Mouse (Mus musculus) left cerebral cortex, adult 8-10 months (tissue): ENCODE data around the gene Akt2. TPM values are rescaled to one million over a fixed set of nuclear protein-coding genes. Genes with fewer than 3 reads are reported as not detected.

Source experiments
- DNase-seq, 2 experiments: peaks; one replicate each; pipeline ENCODE4 v3.0.0; 2022; ENCODE audit warnings: low spot score in 2 of 2
- total RNA-seq, 4 experiments: library from RNA; stranded (reverse); gene quantifications; 2 replicates each; pipeline ENCODE4 v1.2.4; 2022

The Akt2 gene
- total RNA-seq, 4 experiments from 2014 or later = 98.3 to 115 (median 109) TPM

DNA sequence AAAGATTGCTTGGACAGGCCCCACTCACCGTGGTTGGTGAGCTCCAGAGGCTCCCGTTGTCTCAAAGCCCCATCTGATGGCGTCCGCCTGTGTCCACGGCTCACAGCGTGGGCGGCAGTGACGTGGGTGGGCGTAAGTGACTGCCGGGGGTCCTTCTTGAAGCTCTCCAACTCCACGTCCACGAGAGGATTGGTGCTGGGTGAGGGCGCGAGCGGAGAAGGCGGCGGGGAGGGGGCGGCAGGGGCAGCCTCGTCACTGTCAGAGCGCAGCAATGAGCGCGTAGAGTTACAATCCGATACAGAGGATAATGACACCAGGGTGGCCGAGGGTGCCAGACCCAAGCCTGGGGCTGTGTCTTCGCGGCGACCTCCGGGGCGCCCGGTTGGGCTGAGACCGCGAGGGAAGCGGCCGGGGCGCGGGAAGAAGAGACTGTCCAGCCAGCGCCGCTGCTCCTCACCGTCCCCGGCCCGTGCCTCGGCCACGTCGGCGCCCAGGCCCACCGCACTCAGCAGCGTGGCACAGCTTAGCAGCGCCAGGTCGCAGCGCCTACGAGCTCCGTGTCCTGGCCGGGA lies 66.6 kb downstream of the Akt2 start:
- DNase-seq = no peak

DNA sequence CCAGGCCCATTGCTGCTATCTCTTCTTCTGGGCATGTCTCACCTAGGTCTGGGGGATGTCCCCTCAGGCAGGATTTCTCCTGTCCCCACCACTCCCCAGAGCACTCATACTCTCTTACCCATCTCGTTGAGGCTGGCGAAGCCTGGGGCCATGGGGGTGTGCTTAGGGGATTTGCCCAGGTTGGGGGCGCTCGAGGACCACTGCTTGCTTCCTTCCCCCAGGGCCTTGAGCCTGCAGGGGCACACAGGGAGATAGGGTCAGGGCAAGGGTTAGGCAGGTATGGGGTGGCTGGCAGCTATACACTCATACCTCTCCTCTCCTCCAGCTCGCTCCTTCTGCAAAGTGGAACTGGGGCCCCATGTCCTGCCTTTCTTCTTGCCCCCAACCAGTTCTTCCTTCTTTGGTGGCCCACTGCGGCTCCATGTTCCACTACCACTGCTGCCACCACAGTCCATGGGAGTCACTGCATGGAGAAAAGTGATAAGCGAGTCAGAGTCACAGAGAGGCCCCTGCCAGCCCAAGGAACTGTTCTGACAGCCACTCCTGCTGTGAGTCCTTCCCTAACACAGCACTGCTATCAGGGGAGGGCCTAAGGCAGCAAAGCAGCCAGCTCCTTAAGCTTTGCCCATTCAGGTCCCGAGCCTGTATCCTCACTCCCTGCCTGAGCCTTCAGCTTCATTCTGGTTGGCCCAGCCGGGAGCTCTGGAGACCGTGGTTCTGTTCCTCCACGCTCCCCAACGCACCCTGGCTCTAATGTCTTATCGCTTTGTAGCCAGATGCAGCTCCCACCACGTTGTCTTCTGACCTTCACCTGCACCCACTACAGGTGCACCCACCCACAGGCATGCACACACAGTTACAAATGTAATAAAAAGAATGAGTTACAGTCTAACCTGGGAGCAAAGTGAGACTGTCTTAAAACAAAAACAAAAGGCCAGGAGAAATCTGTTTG lies 67.6 kb downstream of the Akt2 start:
- no peak for DNase-seq

DNA sequence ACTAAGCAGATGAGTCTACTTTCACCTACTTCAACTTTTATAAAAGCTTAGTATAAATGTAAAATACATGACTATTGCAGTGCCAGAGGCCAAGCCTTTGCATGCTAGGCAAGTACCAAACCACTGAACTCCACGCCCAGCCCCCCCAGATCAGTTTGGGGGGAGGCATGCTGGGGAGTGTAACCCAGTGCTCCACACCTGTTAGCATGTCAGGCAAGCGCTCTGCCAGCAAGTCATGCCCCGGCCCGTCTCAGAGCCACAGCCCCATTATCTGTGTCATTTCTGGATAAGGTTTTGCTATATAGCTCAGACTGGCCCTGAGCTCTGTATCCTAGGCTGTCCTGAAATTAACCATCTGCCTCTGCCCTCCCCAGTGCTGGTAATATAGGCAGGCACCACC lies 70.7 kb downstream of the Akt2 start:
- DNase-seq = no peak

DNA sequence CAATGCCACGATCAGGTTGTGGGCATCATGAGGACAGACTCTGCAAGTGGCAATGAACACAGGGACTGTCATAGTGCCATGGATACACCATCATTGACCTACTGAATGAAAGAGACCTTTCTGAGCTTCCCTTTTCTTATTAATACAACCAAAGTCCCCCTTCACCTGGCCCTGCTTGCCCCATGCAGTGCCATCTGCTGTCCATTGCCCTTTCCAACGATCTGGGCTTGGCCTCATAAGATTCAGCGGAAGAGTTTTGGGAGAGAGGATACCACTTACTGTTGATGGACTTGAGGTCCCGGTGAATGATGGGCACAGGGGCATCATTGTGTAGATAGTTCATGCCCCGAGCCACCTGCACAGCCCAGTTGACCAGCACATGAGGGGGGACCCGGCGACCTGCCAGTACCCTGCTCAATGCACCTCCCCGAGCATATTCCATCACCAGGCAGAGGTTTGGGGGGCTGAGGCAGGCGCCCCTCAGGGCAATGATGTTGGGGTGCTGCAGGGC lies 81.8 kb downstream of the Akt2 start:
- DNase-seq = no peak

DNA sequence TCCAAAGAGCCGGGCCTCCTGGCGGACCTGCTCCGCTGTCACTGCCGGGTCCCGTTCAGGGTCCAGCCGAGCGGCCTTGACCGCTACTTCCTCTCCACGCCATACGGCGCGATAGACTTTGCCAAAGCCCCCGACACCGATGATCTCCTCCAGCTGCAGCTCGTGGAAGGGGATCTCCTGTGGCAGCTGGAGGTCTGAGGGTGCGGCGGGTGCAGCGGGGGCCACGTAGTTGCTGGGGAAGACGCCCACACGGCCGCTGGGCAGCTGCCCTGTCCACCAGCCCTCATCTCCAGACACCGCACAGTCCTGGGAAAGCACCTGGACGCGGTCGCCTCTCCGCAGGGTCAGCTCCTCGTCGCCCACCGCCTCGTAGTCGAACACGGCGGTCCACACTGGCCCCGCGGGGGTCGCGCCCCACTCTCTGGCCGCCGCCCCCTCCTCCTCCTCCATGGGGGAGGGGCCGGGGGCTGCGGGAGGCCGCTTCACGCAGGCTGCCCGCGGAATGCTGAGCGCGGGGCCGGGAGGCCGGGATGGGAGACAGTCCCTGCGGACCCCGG lies 82.3 kb downstream of the Akt2 start:
- no peak for DNase-seq

DNA sequence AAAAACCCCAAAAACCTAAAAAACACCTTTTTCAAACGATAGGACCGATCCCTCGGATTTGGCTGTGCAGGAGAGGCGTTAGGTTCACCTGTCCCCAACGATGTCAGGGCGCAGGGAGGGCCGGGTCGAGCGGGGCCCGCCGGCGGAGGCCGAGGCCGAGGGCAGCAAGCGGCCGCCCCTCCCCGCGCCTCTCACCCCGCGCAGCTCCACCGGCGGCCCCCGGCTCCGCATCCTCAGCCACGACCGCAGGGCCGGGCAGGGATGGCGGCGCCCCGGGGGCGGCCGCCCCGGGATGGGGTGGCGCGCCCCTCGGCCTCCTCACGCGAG lies 82.8 kb downstream of the Akt2 start:
- no peak for DNase-seq

DNA sequence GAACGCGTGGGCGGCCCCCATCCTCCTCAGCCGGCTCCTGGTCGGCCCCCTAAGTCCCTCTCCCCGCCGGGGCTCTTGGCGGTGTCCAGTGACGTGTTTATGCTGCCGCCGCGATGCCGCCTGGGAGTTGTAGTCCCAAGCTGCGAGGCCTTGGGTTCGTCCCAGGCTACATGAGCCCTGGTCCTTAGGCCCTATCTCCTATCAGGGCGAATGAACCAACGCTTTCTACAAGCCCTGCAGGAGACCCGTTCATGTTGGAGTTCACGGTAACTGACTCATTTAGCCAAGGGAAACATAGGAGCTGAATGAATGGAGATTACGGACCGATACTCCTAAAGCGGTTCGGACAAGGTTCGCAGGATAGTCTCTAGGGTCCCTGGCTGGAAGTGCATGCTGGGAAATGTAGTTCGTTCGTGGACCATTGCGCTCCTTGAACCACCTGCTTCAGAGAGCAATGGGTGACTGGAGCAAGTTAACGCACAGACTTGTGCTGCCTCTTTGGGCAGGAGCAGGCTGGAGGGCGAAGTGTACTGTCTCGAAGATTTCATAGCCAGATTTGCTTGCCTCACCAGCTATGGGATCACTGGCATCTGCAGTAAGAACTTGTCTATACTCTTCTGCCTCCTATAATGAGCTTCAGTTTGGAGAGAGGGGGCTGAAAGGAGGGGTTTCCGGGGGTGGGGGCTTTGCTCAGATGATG lies 83.3 kb downstream of the Akt2 start, which contains the start of gene Map3k10:
TSS of gene Map3k10 (minus strand) at position 77 of the 700 bp plus-strand sequence.
- DNase-seq = peak; percentile 93 to 96

DNA sequence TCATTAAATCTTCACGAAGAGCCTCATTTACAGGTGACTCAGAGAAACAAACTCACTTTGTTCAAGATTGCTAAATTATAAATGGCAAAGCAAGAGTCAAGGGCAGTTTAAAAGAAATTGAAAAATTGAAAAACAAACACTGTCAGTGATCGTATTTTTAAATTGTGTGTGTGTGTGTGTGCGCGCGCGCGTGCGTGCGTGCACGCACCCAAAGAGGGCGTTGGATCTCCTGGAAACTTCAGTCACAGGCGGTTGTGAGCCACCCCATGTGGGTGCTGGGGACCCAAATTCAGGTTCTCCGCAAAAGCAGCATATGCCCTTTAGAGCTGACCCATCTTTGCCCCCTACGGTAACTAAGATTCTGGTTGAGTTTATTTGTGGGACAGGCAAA lies 83.9 kb downstream of the Akt2 start:
- no peak for DNase-seq

DNA sequence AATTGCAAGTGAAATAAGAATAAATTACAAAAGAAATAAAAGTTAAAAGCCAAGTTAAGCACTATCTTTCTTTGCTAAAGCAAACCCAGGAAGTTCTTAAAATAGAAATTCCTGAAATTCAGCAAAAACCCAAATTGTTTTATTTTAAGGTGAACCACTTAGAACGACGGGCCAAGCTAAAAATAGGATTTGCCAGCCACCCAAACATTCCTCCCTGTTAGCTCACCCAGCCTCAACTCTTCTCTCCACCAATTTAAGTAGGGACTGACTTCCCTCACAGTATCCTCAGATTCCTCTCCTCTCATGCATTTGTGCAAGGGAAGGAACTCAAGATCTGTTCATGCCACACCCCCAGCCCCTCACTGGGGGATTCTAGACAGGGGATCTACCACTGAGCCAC lies 91.9 kb downstream of the Akt2 start:
- no peak for DNase-seq

DNA sequence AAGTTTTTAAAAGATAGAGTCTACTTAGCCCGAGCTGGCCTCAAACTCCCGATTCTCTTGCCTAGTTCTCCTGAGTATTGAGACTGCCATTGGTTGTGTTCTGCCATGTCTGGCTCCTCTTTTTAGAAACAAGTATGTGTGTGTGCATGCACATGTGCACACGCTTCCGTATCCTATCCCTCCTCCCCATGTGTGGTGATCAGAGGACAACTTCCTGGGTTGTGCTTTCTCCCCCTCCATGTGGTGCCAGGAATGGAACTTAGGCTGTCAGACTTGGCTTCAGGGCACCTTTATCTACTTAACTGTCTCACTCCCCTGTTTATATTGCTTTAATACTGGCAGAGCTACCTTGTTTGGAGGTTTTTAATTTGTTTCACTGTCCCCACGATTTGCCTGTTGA lies 93.9 kb downstream of the Akt2 start:
- no peak for DNase-seq

DNA sequence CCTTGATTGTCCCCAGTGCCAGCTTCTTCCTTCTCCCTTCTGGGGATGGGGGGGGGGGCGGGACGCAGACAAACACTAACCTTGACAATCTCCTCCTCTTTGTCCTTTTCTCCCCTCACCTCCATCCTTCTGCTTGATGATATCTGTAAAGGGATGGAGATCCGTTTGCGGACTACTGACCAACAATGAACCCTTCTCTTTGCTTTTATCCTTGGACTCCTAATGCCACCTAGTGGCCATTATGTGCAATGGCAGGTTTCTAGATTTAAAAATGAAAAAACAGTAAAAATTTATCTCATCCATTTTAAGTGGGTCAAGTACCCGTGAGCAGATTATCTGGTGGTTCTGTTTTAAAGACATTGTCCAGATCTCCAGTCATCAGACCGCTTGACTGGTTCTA lies 94.3 kb downstream of the Akt2 start:
- no peak for DNase-seq

DNA sequence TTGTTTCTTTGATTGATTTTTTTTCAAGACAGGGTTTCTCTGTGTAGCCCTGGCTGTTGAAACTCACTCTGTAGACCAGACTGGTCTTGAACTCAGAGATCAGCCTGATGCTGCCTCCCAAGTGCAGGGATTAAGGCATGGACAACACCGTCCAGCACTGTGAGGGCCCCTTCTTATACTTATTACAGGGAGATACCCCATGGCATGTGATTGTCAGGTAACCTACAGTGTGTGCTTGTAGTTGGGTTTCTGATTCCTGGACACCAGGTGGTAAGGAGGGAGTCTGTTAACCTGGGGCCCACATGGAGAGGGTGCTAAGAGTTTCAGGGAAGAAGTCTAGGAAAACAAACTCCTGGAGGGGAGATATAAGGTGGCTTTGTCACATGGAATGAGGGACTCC lies 95.7 kb downstream of the Akt2 start:
- DNase-seq = no peak

DNA sequence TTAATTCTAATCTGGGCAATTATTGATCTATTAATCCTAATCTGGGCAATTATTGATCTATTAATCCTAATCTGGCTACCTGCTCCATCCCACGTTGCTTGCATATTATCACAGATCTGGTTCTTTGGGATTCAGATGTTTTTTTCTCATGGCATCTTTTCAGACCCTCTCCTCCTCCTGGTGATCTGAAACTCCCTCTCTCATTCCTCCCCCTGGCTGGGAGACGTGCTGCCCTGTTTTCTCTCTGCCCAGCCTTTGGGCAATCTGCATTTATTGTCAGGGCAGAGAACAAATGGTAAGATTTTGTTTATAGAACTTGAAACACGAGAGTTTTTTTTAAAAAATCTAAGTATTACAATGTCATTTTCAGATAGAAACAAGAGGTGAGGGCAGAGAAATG lies 96.5 kb downstream of the Akt2 start:
- no peak for DNase-seq

DNA sequence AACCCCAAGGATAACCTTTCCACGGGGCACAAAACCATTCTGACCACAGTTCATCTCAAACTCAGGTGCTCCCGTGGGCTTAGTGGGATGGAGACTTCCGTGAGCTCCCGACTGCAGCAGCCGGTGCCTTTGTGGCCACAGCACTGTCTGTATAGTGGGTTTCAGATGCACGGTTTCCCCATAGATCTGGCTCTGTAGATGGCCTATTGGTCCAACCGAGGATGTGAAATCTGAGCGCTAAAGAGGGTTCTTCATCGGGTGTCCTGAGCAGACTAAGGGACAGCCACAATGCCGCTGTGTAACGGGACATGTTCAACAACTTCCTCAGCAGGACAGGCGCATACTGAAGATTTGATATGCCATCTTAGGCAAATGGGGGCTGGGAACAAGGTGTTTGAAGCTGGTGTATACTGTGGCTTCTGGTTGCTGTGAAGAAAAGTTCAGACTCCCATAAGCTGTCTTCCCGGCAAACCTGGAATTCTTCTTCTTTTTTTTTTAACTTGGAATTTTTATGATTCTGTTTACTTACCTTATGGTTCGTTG lies 97.0 kb downstream of the Akt2 start:
- DNase-seq = no peak

DNA sequence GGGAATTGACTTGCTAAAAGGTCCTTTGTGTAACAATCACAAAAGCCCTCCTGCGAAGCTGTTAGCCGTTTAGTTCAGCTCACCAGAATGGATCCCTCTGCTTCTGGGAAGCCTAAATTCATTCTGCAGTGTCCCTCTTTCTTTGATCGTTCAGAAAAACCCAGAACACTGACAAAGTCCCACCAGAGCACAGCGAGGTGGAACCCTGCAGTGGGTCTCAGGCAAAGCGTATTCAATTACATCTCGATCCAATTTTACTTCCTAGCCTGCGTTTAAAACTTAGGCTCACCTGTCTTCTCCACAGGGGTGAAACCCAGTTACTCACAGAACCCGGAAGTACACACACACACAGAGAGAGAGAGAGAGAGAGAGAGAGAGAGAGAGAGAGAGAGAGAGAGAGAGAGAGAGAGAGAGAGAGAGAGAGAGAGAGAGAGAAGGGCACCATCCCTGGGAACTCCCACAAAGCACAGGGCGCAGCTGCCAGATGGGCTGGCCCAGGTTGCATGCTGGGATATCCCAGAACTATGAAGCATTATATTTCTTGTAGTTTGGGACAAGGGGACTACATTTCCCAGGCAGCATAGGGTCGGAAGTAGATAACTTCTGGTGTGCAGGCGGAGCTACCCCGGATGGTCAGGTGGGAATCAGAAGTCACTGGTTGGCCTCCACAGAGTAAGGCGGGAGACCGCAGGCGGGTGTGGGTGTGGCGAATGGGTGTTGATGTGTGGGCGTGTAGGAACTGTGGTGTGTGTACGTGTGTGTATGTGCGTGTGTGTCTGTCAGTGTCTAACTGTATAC lies 97.7 kb downstream of the Akt2 start, which contains the start of gene Zfp607b:
TSS of gene Zfp607b (plus strand) at position 526 of the 798 bp plus-strand sequence.
- peak; percentile 82 to 97 for DNase-seq

Other genes starting within 250 kb of the Akt2 start
- gene Shkbp1, start 235.5 kb upstream of the Akt2 start, total RNA-seq = 10 to 100 TPM; 20.7 to 25.9 (median 23.1) TPM
- not detected for gene Gm20479, start 234.1 kb upstream of the Akt2 start, total RNA-seq
- 100 to 1,000 TPM; 119 to 133 (median 127) TPM for gene Sptbn4, start 143.9 kb upstream of the Akt2 start, total RNA-seq
- gene Blvrb, start 143.6 kb upstream of the Akt2 start, total RNA-seq = 10 to 100 TPM; 17.3 to 23.4 (median 20.2) TPM
- gene Sertad3, start 117.8 kb upstream of the Akt2 start, total RNA-seq = 1 to 10 TPM; 2.4 to 4.5 (median 3.4) TPM
- gene Sertad1, start 104.6 kb upstream of the Akt2 start, total RNA-seq = 10 to 100 TPM; 13.8 to 17.5 (median 14.1) TPM
- gene Prx, start 92.2 kb upstream of the Akt2 start, total RNA-seq = under 1 TPM; 0.48 to 0.53 (median 0.52) TPM
- under 1 TPM in 3 of 4 experiments, not detected in 1; 0.12 to 0.20 (median 0.14) TPM for gene Hipk4, start 68.3 kb upstream of the Akt2 start, total RNA-seq
- 100 to 1,000 TPM; 675 to 760 (median 715) TPM for gene Pld3, start 38.3 kb upstream of the Akt2 start, total RNA-seq
- gene 2310022A10Rik, start 38.3 kb upstream of the Akt2 start, total RNA-seq = 10 to 100 TPM; 26.1 to 34.5 (median 31.0) TPM
- gene Ttc9b, start 62.4 kb downstream of the Akt2 start, total RNA-seq = 10 to 100 TPM; 81.9 to 99.6 (median 88.5) TPM
- gene Map3k10, start 83.0 kb downstream of the Akt2 start, total RNA-seq = 100 to 1,000 TPM; 166 to 174 (median 173) TPM
- 10 to 100 TPM in 2 of 4 experiments, 1 to 10 TPM in 2; 9.7 to 12.2 (median 10.7) TPM for gene Zfp607b, start 97.8 kb downstream of the Akt2 start, total RNA-seq
- gene Zfp60, start 139.8 kb downstream of the Akt2 start, total RNA-seq = 10 to 100 TPM; 38.2 to 46.6 (median 42.1) TPM
- 10 to 100 TPM in 1 of 4 experiments, 1 to 10 TPM in 3; 9.3 to 11.0 (median 9.5) TPM for gene Zfp626, start 215.6 kb downstream of the Akt2 start, total RNA-seq
- 1 to 10 TPM; 4.6 to 5.7 (median 5.3) TPM for gene Zfp59, start 247.1 kb downstream of the Akt2 start, total RNA-seq